Mouse (Mus musculus) fibroblast of lung, adult 2 months (primary cell): ENCODE results near the gene Eid3.

Experiments used
- DNase-seq: peaks from one replicate; pipeline ENCODE4 v3.0.0-alpha.2; 2011; ENCODE audit warnings: low read depth

Gene Eid3

DNA sequence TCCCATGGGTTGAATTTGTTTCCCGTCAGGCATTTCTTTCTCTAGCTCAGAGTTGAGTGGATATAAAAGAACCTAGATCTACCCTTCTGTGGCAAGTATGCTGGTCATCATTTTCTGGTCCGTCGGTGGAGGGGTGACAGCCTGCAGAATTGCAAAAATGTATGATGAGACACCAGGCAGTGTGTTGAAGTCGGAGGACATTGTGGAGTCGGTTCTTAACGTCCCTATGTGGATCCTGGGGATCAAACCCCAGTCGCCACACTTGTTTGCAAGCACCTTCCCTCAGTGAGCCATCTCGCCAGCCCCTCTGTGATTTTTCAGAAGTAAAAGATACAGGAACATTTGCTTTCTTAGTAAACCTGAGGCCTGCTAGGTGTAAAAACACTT lies 5.5 kb upstream of the Eid3 start:
- DNase-seq: no peak

DNA sequence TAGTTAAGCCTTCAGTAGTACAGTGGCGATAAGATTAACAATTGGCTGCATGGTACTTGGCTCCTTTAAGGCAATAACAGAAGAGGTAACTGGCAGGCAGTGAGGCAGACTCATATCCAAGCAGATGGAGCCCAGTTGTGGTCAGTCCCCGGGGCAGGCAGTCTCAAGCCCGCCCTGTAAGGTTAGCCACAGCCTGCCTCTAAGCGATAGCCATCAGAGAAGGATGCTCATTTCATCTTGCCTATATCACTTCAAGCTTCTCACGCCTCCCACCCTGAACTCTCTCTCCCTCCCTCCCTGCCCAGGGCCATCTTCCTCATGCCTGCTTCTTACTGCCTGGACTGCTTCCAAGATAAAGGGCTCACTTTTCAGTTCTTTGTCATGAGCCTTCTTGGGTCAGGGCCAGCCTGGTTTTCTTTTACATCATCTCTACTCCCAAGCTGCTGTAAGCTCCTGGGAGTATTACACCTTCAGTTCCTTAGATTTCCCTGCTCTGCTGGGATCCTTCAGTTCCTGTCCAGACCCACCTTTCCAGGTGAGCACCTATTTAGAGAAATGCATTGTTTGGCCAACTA lies 3.2 kb upstream of the Eid3 start:
- peak; percentile 40 for DNase-seq

DNA sequence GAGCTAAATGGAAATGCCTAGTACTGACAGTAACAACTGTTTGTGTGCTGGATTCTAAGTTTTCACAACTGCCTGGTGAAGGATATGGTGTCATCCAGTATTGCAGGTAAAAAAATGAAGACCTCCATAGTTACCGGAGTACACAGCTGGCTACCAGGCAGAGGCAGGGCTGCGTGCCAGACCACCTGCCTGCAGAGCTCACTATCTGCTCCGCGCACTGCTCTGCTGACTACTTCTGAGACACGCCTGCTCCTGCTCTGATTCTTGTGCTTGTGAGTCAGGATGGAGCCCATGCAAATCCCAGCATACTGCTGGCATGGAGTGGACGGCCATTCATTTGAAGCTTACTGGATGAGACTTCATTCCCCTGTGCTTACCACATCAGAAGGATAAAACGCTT lies 2.6 kb upstream of the Eid3 start:
- DNase-seq: no peak

DNA sequence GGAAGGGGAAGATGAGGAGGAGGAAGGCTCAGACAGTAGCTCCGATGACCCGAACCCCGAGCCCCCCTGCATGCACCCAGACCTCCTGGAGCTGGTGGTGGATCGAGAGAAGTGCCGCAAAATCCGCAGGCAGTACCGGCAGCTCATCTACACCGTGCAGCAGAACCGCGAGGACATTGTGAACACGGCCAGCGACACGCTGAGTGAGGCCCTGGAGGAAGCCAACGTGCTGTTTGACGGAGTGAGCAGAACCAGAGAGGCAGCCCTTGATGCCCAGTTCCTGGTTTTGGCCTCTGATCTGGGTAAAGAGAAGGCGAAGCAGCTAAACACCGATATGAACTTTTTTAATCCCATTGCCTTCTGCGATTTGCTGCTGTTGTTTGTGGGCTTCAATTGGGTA lies 406 bp downstream of the Eid3 start:
- no peak for DNase-seq

DNA sequence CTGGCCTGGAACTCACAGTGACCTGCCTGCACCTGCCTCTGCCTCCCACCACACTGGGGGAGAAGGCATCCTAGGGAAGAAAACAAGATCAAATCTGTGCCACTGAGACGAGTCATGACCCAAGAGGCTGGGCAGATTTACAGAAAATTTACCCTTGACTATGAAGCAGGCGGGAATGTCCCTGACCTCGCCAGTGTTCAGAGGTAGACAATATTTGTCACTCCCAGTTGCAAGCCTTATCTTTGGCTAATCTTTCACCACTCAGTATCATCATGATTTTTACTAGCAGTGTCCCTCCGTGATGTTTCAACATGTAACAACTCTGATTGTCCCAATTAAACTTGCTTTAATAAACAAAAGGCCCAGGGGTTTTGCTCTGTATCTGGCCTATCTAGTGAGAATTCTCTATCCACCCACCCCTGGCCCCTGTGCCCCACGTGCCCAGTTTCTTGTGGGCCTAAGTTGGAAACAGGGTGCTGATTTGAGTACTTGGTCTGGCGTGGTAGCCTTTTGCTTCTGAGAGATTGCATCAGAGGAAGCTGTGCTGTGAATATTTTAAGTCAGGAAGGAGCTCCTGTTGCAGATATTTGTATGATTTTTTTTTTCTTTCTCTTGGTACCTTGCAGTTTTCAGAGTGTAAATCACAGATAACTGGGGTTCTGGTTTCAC lies 2.1 kb downstream of the Eid3 start:
- DNase-seq: no peak

DNA sequence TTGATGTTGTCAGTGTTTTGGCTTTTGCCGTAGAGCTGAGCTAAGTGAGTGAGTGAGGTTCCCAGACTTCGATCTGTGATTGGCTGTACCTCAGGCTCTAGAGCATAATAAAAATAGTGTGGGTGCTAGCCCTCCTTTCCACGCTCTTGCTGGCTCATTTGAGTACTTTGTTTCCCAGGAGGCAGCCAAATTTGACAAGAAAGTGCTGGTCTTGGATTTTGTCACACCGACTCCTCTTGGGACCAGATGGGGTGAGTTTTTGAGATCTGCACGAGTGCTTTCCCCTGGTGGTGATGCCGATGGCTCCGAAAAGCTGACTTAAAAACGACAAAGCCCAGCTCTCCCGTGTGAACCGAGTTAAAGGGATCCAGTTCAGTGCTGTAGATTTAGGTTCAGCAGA lies 9.0 kb downstream of the Eid3 start:
- no peak for DNase-seq

DNA sequence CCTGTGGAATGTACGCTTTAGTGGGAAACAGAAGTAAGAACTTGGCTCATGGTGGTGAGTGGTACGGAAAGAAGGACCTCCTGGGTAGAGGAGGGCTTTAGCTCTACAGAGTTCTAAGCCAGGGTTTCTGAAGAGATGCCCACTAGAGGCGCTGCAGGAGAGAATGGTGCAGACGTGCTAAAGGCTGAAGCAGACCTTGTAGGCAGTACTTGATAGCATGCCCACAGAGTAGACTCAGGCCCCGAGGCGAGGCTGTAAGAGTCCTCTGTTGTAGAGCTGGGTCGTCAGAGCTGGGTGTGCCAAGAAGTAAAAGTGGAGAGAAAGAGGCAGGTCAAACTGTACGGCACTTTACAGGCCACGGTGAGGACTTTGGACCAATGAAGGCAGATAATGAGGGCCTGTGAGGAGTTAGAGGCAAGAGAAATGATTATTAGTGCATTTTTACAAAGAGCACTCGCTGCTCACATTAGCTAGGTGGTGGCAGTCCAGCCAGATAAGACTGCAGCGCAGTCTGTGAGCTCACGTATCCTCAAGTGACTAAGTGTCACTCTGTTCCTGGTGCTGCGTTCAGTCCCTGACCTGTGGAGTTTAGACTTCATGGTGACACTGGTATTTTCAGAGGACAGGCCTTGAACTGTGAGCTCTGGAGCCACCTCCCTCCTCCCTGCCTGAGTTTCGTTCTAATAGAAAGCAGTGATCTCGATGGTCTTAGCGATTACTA lies 9.8 kb downstream of the Eid3 start:
- DNase-seq: no peak

DNA sequence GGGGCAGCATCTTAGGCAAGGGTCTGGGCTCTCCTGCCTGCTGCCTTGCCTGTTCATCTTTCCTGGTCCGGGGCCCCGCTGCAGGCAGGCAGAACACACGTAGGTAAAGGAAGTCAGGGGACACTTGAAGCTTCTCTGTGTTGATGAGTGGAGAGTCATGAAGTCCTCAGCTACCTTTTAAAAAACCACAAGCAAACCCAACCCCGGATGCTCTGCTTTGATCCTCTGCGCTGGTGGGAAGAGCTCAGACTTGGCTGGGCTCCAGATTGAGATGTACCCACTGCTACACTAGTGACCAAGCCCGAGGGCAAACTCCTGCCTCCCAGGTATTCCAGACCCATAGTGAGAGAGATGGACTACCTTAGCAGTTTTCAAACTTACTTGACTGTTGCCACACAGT lies 20.9 kb downstream of the Eid3 start:
- no peak for DNase-seq

DNA sequence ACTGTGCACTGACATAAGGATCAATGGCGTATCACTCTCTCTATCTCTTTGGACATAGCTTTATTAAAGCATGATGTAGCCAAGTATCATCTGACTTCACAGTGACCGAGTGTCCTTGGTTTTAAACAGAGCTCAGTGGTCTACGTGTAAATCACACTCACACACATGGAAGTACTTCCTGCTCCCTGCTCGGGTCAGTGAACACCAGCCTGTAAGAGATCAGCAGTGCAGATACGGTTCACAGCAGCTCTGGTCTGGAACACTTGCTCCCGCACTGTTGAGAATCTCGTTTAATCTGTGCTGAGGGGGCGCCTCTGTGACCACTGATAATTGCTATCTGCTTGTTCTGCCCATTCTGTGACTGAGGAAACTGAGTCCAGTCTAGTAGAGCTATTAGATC lies 22.1 kb downstream of the Eid3 start:
- DNase-seq: no peak

DNA sequence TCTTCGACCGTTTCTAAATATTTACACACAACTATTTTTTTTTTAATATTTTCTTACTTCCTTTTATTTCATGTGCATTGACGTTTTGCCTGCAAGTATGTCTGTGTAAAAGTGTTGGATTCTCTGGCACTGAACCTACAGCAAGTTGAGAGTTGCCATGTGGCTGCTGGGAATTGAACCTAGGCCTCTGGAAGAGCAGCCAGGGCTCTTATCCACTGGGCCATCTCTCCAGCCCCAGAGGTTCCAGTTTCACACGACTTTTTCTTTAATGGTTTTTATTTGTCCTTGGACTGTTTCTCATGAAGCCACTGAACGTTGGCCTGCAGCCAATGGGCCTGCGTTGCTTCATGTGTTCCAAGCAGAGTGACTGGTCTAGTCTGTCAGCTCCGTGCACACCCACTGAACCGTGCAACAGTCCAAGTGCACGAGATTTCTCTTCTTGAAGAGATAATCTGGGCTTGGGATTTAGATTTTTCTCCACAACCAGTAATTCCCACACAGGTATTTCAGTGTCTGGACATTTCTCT lies 23.1 kb downstream of the Eid3 start:
- DNase-seq: peak; percentile 40

DNA sequence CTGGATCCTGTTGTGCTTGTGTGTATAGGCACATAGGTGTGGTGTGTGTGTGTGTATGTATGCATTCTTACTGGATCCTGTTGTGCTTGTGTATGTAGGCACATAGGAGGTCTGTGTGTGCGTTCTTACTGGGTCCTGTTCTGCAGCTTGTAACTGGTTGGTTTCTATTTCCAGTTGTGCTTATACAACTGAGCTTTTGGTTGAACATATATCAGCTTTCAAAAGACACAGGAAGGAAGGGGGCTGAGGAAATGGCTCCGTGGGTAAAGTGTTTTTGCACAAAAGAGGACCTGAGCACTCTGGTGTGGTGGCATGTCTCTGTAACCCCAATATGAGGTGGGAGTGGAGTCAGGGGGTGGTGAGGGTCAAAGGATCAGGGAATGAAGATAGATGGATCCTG lies 24.5 kb downstream of the Eid3 start:
- no peak for DNase-seq

DNA sequence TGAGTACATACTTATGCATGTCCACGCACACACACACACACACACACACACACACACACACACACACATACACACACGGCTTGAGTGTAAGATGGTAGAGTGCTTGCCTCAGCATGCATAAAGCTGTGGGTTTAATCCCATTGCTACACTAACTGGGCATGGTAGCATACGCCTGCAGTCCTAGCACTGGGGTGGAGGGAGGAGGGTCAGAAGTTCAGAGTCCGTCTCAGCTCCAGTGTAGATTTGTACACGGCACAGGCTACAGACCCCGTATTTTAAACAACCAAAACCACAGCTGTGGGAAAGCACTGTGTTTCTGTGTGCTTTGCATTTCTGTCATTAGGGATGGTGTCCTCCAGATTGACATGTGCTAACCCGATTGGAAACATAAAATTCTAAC lies 25.0 kb downstream of the Eid3 start:
- DNase-seq: no peak

DNA sequence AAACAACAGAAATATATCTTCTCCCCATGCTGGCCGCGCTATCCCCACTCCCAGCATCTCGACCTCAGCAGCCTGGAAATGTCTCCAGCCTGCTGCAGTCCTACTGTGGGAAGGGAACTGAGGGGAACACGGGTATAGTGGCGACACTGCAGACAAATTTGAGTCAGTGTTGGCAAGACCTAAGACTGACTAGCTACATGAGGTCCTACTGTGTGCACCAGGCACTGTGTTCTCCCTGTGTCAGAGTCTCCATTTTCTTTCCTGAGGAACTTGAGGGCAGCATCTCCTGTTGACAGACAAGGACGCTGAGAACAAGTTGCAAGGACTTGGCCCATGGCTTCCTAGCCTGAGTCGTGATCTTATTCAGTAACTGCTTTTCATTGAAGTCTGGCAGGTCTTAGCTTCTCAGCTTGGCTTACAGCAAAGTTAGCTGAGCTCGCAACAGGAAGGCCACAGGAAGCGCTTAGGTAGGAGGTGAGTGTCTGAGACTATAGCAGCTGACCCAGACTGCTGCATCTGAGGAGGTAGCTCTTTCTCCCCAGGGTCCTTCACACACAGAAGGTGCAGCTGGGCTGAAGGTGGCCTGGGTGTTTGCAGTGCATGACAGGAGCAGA lies 26.1 kb downstream of the Eid3 start:
- DNase-seq: no peak

DNA sequence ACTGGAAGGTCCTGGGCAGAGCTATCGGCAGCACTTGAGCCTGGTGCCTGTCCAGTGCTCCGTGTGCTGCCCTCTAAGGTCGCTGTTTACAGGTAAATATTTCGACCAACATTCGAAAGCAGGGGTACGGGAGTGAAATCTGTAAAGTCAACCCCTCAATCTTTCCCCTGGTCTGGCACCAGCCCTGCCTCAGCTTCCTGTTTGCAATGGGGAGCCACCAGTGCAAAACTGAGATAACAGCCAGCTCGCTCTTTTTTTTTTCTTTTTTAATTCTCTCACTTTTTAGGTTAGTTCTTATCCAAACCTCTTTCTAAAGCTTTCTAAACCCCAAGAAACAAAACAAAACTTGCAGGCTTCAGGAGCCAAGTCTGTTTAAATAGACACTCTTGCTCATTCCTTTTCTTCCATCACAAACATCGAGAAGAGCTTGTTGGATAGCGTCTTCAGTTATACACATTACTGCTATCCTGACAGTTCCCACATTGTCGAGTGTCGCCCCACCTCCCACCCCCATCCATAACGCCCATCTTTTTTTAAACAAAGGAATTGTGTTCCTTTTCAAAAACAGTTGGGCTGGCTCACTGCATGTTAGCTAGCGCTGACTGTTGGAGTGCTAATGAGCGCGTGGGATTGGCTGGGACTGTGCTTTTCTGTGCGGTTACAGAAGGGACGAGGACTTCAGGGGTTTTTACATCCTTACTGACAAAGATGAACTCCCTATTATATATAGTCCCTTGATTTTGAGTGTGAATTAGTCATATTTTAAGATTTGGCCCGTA lies 27.6 kb downstream of the Eid3 start:
- DNase-seq: no peak

DNA sequence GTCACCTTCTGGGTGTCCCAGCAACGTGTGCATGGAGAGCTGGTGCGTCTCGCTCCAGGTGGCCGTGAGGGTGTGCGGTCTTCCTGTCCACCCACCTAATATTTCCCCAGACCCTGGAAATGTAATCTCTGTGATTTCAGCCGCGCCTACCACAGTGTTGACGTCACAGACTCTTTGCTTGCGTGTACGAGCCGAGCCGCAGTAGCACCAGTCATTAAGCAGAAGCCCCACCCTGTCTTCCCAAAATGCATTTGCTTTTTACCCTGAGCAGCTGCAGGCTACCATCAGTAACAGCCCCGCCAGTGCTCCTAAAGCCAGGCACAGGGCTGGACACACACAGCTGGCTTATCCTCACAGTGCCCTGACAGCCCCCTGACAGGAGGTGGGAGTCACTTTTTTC lies 31.5 kb downstream of the Eid3 start:
- DNase-seq: no peak

DNA sequence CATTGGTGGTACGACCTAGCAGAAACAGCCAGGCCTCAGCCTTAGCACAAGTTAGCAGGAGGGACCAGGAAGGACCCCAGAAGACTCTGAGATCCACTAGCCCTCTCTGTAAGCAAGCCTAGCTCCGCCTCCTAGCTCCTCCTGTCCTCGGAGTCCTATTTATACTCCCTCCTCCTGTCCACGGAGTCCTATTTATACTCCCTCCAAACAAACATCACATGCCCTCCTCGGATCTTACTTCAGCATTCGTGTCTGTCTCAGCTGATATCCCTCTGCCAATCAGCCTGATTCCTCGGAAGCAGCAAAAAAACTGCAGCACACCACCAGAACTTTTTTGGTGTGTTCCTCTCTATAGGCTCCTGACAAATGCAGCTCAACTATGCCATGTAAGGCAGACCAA lies 32.5 kb downstream of the Eid3 start:
- DNase-seq: no peak

DNA sequence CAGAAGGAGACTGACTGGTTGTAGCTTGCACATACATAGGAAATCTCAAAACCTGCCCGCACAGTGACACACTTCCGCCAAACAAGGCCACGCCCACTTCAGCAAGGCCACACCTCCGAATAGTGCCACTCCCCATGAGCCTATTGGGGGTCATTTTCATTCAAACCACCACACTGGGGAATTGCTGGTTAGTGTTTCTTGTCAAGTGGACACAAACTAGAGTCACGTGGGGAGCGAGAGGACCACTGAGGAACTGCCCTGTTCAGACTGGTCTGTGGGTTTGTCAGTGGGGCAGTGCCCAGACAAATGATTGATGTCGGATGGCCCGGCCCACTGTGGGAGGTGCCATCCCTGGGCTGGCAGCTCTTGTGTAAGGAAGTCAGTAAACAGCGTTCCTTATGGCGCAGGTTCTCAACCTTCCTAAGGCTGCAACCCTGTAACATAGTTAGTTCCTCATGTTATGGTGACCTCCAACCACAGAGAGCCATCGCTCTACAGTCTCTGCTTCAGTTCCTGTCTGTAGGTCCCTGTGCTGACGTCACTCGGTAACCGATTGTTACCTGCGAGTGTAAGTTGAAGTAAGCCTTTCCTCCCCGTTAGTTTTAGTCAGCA lies 33.5 kb downstream of the Eid3 start:
- no peak for DNase-seq

DNA sequence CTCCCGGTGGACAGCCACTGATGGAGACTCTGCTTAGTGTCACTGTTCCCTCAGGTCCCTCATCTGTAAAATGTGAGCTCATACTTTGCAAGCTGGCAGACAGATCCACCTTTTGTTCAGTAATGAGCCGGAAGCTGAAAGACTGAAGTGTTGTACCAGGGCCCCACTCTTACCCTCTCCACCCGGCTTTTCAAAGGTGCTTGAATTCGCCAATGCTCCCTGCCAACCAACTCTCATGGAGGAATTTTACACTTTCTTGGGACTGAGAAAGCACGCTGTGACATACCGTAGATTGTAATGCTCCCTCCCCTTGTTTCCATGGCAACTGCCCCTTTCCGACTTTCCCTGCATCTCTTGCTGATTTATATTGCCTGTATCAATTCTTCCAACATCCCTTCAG lies 34.1 kb downstream of the Eid3 start:
- no peak for DNase-seq

DNA sequence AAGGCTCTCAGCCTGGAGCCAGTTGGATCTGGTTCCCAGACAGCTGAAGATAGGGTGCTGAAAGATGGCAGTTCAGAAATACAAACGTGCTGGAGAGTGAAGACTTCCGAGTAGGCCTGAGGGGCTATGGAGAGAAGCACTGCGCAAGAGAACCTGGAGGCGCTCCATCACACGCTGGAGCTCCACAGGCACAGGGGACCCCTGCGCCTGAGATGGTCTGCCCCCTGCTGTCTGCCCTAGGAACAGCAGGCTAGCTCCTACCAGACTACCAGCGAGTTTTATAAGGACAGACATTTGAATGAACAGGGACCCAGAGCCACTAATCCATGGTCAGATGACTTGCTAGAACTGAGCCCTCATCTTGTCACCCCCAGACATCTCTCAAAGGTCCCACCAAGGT lies 35.0 kb downstream of the Eid3 start:
- DNase-seq: peak; percentile 44

DNA sequence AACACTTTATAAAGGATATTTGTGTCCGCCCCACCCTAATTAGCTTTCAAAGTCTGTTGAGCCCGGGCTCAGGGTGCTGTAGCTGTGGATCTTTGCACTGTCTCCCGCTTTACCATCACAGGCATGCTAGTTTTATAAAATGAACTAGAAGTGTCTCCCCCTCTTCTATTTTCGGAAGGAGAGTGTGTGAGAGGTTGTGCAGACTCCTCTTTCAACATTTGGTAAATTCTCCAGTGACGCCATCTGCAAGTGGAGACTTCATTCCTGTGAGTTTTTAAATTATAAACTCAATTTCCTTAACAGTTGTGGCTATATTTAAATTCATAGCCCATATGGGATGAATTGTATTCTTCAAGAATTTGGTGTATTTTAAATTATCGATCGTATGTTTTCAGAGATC lies 42.1 kb downstream of the Eid3 start:
- DNase-seq: no peak

DNA sequence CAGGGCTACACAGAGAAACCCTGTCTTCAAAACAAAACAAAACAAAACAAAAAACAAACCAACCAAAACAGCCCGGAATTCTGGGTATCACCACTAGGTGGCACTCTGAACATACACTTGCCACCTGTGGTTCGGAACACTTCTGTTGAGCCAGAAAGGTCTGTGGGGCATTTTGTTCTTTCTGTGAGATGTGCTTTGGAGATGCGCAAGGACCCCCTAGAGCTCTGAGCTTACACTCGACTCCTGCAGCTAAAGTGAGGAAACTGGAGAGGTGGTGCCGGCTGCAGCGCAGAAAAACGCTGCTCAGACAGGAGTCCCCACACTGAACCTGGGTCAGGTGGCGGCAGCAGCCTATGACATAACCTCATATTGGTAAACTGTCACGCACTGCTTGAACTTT lies 43.0 kb downstream of the Eid3 start:
- no peak for DNase-seq

DNA sequence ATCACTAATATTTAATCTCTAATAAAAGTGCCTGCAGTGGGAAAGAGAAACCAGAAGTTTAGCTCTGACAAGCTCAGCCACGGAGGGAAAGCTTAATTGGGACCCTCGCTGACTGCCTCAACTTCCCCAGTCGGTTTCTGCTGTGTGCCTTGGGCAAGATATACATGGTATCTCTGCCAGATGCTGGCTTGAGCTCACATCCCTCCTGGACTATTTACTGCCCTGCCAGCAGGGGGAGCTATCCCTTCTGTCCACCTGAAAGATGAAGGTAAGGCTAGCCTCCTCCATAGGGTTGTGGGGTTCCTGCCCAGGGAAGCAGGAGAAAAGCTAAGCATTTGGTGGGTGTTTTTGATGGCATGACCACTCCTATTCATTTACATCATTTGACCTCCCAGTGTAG lies 43.8 kb downstream of the Eid3 start:
- no peak for DNase-seq
